Mouse (Mus musculus): Measurements from ENCODE around the gene Hpse2.

DNA sequence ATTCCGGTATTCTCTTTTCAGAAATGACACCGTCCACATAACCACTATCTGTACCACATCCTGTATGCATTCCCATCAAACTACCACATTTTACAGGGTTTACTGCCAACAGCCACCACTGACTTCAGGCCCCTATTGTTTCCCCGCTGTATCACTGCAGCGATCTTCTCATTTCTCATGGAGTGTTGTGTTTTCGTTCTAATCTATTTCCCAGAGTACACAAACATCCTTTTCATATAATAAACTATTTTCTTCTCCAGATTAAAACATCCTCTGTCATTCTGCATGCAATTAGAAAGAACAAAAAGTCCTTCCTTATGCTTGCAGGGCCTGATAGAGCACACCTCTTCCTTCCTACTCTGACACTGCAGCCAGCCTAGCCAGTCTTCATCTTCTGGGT, 399.3 kb downstream of the Hpse2 start:
- TF ChIP-seq CTCF (IDR thresholded peaks at IDR 0.05; ENCODE audit: extremely low read depth, insufficient read depth, insufficient read length, insufficient replicate concordance): no peak
- no peak for TF ChIP-seq POLR2A (IDR thresholded peaks at IDR 0.05; ENCODE audit: low read depth, low read length)
